Mouse (Mus musculus): ENCODE measurements around the gene Coa4.
"Not testable (repeated sequence)": the region's sequence is repeated elsewhere in the genome, so short reads cannot be mapped to it uniquely, and the experiment has no call there.

Coa4 gene

DNA sequence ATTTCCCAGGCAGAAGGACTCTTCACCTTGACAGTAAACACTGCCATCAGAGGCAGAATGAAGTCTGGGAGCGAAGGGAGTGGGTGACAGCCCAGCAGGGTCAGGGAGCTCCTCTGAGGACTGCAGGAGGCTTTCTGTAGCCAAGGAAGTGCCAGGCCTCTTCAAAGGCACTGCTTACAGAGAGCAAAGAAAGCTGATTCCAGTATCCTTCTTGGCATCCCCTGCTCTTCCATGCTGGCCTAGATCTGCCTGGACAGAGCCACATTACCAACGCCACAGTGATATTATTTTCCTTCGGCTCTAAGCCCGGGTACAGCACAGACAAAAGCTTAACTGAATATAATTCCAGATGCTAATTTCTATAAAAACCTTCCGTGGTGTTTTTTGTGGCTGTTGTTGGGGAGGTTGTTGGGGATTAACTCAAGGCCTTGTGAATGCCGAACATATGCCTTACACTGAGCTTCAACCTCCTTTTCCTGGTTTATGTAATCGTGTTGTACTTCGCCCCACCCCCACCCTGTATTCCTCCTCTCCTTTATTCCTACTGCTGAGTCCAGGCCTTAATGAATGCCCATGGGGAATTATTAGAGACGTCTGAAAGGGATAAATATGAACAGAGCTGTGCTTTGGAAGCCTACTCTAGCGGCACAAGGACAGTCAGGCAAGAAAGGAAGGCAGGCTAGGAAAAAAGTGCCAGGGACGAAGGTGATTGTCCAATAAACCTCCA lies 25.2 kb downstream of the Coa4 start:
- in situ Hi-C loops (cut with MseI, MboI): no loop called here

DNA sequence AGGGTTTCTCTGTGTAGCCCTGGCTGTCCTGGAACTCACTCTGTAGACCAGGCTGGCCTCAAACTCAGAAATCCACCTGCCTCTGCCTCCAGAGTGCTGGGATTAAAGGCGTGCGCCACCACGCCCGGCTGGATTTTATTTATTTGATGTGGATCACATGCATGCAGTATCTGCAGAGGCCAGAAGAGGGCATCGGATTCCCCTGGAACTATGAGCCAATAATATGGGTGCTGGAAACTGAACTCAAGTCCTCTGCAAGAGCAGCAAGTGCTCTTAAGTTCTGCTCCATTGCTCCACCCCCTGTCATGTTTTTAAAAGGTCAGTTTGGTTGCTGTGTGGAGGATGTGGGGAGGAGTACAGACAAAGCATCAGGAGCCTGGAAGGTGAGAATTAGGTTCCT lies 30.4 kb downstream of the Coa4 start:
- in situ Hi-C loops (cut with MseI, MboI): not testable (repeated sequence)

DNA sequence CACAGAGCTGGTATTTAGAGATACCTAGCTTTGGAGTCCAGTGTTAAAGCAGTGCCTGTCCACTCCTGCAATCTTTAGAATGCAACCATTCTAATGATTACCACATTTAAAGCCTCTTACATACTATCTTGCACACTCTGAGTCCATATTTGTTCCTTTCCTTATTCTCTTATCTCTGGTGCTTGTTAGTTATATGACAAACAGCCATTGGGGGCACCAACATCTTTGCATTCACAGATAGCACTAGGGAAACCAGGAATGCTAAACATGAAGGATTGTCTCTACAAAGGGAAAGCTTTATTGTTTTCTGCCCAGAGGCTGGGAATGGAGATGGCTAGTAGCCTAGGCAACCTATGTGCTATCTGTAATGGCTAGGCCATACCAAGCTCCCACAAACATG lies 33.0 kb downstream of the Coa4 start:
- in situ Hi-C loops (cut with MseI, MboI): no loop called here

DNA sequence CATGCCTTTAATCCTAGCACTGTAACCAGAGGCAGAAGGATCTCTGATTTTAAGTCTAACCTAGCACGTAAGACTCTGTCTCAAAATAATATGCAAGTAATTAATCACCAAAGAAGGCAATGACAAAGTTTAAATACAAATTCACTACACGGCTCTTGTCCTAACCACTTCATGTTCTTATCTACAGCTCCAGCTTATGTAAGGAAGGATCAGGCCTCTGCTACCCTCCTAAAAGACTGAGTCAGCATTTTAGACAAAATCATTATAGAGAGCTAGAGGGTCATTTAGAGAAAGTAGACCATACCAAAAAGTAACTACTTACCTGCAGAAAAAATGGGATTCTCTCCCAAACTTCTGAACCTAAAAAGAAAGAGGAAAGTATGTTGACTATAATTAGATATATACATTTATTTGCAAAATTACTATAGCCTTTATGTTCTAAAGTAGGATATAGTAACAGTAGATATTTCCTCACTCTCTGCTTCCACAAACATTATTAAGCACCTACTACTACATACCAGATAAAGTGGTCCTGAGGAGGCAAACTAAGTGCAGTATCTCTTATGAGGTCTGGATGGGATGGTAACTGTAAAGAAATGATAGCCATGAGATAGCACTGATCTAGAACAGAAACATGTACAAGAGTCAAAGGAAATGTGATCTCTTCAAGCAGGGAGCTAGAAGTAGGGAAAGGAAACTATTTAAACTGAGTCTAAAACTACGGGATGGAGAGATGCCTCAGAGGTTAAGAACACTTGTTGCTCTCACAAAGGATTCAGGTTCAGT lies 34.3 kb downstream of the Coa4 start:
- in situ Hi-C loops (cut with MseI, MboI): no loop called here

DNA sequence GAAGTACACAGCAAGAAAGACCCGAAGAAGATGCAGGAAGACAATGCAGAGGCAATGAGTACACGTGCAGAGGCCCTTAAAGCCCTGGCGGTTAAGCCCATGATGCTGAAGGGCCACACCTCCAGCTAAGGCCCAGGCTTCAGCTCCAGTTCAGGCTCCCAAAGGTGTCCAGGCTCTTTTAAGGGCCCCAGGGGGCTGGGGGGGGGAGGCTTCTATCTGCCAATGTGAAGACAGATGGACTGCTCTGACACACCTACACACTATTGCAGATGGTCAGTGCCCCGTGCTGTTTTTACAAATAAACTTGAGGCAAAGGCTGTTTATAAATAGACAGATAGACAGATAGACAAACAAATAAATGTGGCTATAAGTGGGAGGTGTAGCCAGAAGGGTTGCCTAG lies 35.2 kb downstream of the Coa4 start:
- in situ Hi-C loops (cut with MseI, MboI): no loop called here

DNA sequence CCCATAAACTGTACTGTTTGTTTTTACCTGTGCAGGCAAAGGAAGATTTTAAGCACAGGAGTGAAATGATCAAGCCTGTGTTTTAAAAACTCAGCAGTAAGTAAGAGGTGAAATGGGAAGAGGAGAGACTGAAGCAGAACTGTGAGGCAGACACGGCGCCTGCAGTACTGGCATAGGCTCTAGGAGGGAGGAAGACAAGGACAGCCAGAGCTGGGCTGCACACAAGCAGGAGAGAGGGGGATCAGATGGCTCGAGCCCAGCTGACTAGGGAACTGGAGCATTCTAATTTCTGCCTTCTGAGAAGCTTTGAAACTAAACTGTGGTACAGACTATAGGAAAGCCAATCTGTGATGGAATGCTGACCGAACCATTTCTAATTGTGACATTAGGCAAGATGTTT lies 35.8 kb downstream of the Coa4 start:
- in situ Hi-C loops (cut with MseI, MboI): no loop called here

DNA sequence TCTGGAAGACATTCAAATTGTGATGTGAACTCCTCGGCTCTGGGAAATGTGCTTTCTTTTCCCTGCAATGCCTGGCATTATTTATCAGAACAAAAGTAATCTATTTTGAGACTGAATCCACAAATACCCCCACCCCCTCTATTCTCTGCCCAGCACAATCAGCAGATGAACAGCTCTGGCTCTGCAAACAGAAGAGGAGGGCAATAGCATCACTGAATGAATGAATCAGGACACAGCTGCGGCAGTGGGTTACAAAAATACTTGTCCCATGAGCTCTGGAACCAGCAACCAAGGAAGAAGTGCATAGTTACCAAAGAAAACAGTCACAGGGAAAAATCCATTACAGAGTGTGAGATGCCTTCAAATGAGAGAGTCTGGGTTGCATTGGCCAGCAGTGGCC lies 41.9 kb downstream of the Coa4 start:
- in situ Hi-C loops (cut with MseI, MboI): no loop called here

DNA sequence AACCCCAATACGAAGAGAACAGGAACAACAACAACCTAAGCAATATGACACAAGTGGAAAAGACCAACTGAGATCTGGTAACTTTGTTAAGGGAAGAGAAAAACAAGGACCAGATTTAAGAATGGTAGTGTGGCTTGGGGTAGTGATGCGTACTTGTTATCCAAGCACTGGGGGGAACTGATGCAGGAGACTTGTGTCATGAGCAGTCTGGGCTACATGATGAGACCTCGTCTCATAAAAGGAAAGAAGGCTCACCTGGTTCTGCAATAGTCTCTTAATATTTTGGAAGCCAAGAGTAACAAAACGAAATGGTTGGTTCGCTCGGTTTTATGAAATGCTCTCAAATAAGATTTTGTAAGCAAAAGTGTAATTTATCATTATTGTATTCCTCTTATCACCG lies 45.4 kb downstream of the Coa4 start:
- in situ Hi-C loops (cut with MseI, MboI): no loop called here

DNA sequence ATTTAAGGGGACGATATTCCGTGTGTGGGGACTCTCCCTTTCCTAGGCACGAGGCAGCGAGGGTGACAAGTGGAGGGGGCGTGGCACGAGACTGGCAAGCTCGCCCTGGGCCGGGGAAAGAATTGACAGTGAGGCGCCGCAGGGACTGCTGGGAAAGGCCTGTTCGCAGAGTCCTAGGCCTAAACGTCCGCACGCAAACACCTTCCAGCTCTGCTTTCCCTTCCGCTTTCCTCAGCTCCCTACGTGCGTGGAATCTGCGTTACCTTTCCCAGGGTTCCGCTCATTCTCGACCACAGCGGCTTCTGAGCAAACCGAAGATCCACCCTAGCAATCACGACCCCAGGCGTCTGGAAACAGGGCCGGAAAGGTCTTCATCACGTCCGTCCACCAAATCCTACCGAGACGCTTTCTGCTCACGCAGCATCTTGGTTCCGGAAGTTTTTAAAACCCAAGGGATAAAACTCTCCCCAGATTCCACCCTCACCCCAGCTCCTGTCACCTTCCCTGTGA lies 45.9 kb downstream of the Coa4 start:
- in situ Hi-C loops (cut with MseI, MboI): no loop called here

DNA sequence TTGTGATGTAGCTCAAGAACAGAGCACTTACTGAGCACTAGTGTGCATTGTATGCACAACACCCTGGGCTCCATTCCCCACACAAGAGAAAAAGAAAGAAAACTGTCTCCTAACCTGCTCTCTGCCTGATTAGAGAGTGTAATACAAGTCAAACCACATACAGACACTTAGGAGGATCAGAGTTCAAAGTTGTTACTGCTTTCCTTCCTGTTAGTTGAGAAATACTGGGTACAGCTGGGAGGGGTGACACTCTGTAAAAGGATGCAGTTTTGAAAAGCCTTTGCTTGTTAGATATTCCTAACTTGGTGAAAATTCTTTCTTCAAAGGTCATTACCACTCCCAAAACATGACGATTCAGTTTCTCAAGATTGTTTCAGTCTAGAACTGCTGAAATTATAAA lies 52.9 kb downstream of the Coa4 start:
- in situ Hi-C loops (cut with MseI, MboI): no loop called here

Data from mouse trophoblast stem cell (cell line).